Mouse (Mus musculus) frontal cortex, postnatal 25 days (tissue): ENCODE results near the gene Rps29.

ENCODE experiments used
- DNase-seq, 2 experiments: peaks; one replicate each; pipeline ENCODE4 v3.0.0; 2022; ENCODE audit warnings: low spot score in 2 of 2

Gene Rps29

DNA sequence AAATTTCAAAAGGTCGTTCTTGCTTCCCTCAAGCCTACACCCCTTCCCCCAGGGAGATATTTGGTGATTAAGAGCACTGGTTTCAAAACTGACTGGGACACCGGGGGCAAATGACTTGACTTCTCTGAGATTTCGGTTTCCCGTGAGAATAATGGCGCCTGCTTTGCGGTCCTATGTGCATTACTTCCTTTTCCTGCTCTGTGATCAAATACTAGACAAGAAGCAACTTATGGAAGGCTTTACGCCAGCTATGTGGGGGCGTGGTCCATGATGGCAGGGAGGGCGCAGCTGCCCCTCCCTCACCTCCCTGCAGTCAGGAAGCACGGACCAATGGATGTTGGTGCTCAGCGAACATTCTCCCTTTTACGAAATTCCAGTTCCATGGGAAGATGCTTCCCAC is 28.5 kb downstream of the Rps29 start:
- DNase-seq, result no peak

DNA sequence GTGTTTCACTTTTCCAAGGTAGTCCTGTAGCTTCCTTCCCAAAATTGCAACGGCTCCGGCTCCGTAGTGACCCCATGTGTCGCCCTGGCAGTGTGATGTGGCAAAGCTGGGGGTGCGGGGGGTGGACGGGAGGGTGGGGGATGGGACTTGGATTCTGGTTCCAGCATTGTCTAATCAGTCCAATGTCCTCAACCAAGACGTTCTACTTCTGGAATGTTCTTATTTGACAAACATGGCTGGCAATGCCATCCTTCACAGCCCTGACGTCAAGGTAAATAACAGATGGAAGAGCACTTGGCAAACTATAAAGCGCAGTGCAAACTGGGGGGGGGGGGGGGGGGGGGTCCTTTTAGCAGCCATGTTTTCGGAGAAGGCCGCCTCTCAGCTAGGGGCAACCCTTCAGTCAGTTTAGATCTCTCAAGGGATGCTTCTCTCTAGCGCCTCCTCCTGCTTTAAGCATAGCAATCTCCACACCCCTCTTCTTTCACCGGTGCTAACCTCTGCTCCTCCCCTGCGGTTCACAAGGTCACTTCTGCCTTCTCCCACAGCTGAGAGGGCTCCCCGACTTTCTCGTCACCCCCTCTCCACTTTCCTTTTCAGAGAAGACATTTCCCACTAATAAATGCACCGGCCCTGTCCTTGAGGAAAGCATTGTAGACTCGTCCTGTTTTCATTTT is 29.2 kb downstream of the Rps29 start:
- no peak for DNase-seq

DNA sequence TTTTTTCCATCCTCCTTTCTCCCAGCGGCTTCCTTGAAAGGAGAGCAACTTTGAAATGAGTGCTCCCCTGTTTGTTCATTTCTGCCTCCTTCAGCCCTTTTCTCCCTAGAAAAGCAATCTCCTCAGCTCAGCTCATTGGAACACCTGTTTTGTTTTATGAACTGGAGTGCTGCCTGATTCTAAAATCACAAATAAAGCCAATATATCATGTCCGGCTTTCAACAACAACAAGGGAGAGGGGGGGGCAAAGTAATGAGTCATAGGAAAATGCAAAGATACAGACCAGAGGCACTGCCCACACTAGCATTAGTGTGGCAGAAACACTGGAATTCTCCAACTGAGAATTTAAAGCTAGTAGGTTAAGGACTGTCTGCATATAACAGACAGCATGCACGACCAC is 31.4 kb downstream of the Rps29 start:
- DNase-seq, result no peak

DNA sequence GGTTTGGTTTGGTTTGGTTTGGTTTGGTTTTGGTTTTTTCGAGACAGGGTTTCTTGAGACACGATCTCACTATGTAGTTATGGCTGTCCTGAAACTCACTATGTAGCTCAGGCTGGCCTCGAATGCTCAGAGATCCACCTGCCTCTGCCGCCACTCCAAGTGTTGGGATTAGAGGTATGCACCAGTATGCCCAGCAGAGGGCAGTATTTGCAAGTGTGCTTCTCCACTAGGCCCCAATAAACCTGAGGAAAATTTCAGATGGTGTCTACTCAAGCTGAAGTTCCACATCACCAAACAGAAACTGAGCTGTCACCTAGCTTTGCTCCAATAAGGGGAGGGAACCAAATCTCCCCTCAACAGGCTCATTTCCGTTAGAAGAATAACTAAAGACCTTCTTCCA is 31.8 kb downstream of the Rps29 start:
- no peak for DNase-seq

DNA sequence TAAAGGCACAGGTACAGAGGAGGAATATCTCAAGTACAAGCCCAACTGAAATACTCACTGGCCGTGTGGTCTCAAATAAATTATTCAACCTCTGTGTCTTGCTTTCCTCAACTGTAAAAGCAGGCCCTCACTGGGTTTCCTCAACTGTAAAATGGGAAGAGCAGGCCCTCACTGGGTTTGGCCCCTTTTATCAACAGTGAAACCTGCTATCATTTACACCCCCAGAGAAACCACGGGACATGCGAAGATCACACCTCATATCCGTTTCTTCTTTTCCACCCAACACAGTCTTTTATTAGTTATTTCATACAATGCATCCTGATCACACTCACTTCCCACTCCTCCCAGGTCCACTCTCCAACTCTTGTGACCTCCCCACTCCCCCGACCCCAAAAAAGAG is 33.9 kb downstream of the Rps29 start:
- no peak for DNase-seq

DNA sequence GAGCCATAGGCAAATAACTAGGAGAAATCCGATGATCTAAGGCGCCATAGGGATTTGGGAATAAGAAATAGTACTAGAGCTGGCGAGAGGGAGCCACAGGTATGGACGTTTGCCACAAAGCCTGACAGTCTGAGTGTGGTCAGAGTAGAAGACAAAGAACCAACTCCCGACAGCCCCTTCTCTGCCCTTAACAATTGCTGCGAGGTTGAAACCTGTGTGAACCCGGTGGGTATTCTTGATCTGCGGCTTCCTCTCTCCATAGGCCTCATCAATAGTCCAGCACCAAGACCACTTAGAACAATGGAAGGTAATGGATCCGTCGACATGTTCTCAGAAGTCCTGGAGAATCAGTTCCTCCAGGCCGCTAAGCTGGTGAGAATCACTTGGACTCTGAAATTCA is 36.2 kb downstream of the Rps29 start:
- no peak for DNase-seq

DNA sequence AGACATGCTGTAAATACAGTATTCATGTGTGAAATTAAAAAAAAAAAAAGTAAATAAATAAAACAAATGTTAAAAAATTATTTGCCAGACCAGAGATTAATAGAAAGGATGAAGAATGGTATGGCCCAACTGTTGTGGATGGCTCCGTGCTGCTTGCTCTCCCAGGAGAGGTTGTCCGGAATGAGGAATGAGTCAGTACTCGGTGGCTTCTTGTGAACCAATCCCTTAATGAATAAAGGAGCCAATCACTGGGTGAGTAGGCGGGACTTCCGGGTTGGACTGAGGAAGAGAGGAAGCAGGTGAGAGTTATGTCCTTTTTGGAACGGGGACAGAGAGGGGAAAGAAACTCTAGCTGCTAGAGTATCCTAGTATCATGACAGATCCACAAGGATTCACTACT is 39.1 kb downstream of the Rps29 start:
- DNase-seq, result no peak
